Mouse (Mus musculus): ENCODE data around the gene Hcn1. TPM values are rescaled to one million over a fixed set of nuclear protein-coding genes. Genes with fewer than 3 reads are reported as not detected.

Gene Hcn1
- polyA plus RNA-seq (2014; fragmentation: Nextera tagmentation; extraction: Ambion mirVana), result 0.03 and 0.04 TPM in 2 replicates

GRCm38 (mm10) chr13:117602181-117602580, at the start of gene Hcn1:
TSS of gene Hcn1 (plus strand) at chr13:117602320.
- WGBS, result 1% methylated on average over 35 of the region's 45 CpGs
- no peak within 1 kb of the TSS for H3K9ac ChIP-seq (ENCODE audit: low read depth, low read length)
- peak within 1 kb of the TSS; percentile 56 for H3K4me3 ChIP-seq (ENCODE audit: low read depth, low read length)
- peak; percentile 92 for ATAC-seq (replicated peaks; ENCODE audit: low FRiP score)
- peak; percentile 56 for DNase-seq (ENCODE audit: low spot score)
- no peaks in the 10 kb centered on the region for H3K36me3 ChIP-seq (ENCODE audit: control insufficient read depth, insufficient read depth, low read length)
- peaks cover 21% of the 10 kb centered on the region for H3K27me3 ChIP-seq (replicated peaks; ENCODE audit: control insufficient read depth, insufficient read depth, low read length)
- peak within 1 kb of the TSS; percentile 74 for H3K4me2 ChIP-seq
- no peaks in the 10 kb centered on the region for H3K4me1 ChIP-seq (replicated peaks; ENCODE audit: control insufficient read depth, insufficient read depth, low read length)
- no peaks in the 10 kb centered on the region for H3K9me3 ChIP-seq (ENCODE audit: control insufficient read depth, low read length)
- no peak within 1 kb of the TSS for H3K27ac ChIP-seq (ENCODE audit: low read depth, low read length)

- Histone ChIP-seq H3K4me2 (no peak overlapping the region), H3K27ac (ENCODE audit: low read depth, low read length) (no peak overlapping the region), H3K27me3 (replicated peaks; ENCODE audit: control insufficient read depth, insufficient read depth, low read length) (no peaks in the 10 kb centered on the region), H3K4me3 (ENCODE audit: low read depth, low read length) (no peak overlapping the region), H3K36me3 (ENCODE audit: control insufficient read depth, insufficient read depth, low read length) (no peaks in the 10 kb centered on the region), H3K4me1 (replicated peaks; ENCODE audit: control insufficient read depth, insufficient read depth, low read length) (no peaks in the 10 kb centered on the region), H3K9ac (ENCODE audit: low read depth, low read length) (no peak overlapping the region), H3K9me3 (ENCODE audit: control insufficient read depth, low read length) (no peaks in the 10 kb centered on the region)
- 71% methylated on average over 8 of the region's 8 CpGs for WGBS
- ATAC-seq (replicated peaks; ENCODE audit: low FRiP score) (no peak), DNase-seq (ENCODE audit: low spot score) (no peak)
These were observed 34.9 kb upstream of the Hcn1 start for GRCm38 (mm10) chr13:117567251-117567650.

DNA sequence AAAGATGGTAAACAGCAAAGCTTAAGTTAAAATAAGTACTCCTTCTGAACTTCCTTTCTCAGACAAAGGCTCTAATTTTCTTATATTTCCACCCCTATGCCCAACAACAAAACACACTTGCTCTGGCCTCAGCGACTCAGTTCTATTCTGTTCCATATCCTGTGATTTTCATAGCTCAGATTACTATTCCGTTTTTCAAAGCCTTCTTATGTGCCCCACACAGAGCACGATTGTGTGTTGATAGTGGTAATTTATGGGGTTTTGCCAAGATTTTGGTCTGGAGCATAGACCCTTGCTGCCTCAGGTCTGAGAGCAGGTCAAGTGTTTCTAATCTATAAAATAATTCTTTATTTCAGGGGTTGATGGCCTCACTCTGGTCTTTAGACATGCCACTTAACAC, 30.4 kb upstream of the Hcn1 start:
- no peaks in the 10 kb centered on the region for H3K27me3 ChIP-seq (replicated peaks; ENCODE audit: control insufficient read depth, insufficient read depth, low read length)
- H3K4me2 ChIP-seq, result no peak overlapping the region
- ATAC-seq (replicated peaks; ENCODE audit: low FRiP score), result no peak
- no peak overlapping the region for H3K4me3 ChIP-seq (ENCODE audit: low read depth, low read length)
- H3K4me1 ChIP-seq (replicated peaks; ENCODE audit: control insufficient read depth, insufficient read depth, low read length), result no peaks in the 10 kb centered on the region
- H3K27ac ChIP-seq (ENCODE audit: low read depth, low read length), result no peak overlapping the region
- DNase-seq (ENCODE audit: low spot score), result no peak
- no peaks in the 10 kb centered on the region for H3K36me3 ChIP-seq (ENCODE audit: control insufficient read depth, insufficient read depth, low read length)
- 0 out of 2 replicates have a peak, but pooled peaks cover 2% of the 10 kb centered on the region for H3K9me3 ChIP-seq (ENCODE audit: control insufficient read depth, low read length)
- H3K9ac ChIP-seq (ENCODE audit: low read depth, low read length), result no peak overlapping the region
- 64% methylated on average over 3 of the region's 3 CpGs for WGBS

GRCm38 (mm10) chr13:117594494-117595182, 7.5 kb upstream of the Hcn1 start:
- H3K27me3 ChIP-seq (replicated peaks; ENCODE audit: control insufficient read depth, insufficient read depth, low read length), result no peaks in the 10 kb centered on the region
- DNase-seq (ENCODE audit: low spot score), result no peak
- H3K9ac ChIP-seq (ENCODE audit: low read depth, low read length), result no peak overlapping the region
- no peak overlapping the region for H3K4me3 ChIP-seq (ENCODE audit: low read depth, low read length)
- 71% methylated on average over 10 of the region's 10 CpGs for WGBS
- no peak overlapping the region for H3K4me2 ChIP-seq
- no peak overlapping the region for H3K27ac ChIP-seq (ENCODE audit: low read depth, low read length)
- no peak for ATAC-seq (replicated peaks; ENCODE audit: low FRiP score)
- H3K9me3 ChIP-seq (ENCODE audit: control insufficient read depth, low read length), result no peaks in the 10 kb centered on the region
- H3K4me1 ChIP-seq (replicated peaks; ENCODE audit: control insufficient read depth, insufficient read depth, low read length), result no peaks in the 10 kb centered on the region
- no peaks in the 10 kb centered on the region for H3K36me3 ChIP-seq (ENCODE audit: control insufficient read depth, insufficient read depth, low read length)

DNA sequence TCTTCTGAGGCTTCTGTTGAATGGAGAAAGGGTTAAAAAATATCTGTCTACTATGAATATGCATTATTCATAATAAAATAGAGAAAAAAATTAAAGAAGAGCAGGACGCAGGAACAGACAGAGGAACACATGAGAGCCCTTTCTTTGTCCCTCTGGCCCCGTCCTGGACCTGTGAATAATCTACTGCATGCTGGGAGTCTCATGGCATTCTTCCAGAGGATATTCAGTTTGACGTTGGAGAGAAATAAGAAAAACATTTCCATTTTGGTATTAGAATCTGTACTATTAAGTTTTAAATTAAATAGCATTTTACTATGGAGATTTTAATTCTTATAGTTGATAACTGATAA, 7.0 kb upstream of the Hcn1 start:
- no peaks in the 10 kb centered on the region for H3K27me3 ChIP-seq (replicated peaks; ENCODE audit: control insufficient read depth, insufficient read depth, low read length)
- ATAC-seq (replicated peaks; ENCODE audit: low FRiP score) (no peak), DNase-seq (ENCODE audit: low spot score) (no peak)
- H3K4me1 ChIP-seq (replicated peaks; ENCODE audit: control insufficient read depth, insufficient read depth, low read length), result no peaks in the 10 kb centered on the region
- H3K4me2 ChIP-seq, result no peak overlapping the region
- H3K4me3 ChIP-seq (ENCODE audit: low read depth, low read length), result no peak overlapping the region
- WGBS, result 61% methylated on average over 3 of the region's 3 CpGs
- H3K9me3 ChIP-seq (ENCODE audit: control insufficient read depth, low read length), result no peaks in the 10 kb centered on the region
- H3K27ac ChIP-seq (ENCODE audit: low read depth, low read length), result no peak overlapping the region
- no peaks in the 10 kb centered on the region for H3K36me3 ChIP-seq (ENCODE audit: control insufficient read depth, insufficient read depth, low read length)
- no peak overlapping the region for H3K9ac ChIP-seq (ENCODE audit: low read depth, low read length)

DNA sequence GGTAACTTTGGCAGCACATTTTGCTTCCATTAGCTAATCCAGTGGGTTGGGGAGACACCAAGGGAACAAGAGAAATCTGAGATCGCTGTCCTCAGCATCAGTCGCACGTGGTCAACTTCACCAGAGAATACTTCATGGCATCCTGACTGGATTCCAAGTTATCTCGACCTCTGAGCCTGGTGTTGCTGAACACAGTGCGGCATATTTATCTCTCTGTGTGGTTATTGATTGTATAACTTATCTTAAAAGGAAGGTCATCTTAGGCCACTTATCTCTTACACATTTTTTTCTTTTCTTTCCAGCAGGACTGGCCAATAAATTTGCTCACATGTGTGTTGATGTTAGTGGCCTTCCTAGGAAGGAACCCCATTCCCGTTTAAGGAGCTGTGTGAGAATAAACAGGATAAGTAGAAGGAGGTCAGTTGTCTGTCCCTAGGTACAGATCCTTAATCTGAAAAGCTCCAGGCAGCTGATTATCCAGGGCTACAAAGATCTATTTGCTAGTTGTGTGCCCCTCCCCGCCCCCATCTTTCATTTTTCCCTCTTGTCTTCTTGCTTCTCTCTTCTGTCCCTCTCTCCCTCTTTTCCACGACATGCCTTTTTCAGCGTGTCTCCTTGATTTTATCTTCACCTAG, 672 bp upstream of the Hcn1 start:
- no peak overlapping the region for H3K4me3 ChIP-seq (ENCODE audit: low read depth, low read length)
- H3K9ac ChIP-seq (ENCODE audit: low read depth, low read length), result no peak overlapping the region
- peaks cover 21% of the 10 kb centered on the region for H3K27me3 ChIP-seq (replicated peaks; ENCODE audit: control insufficient read depth, insufficient read depth, low read length)
- DNase-seq (ENCODE audit: low spot score), result no peak
- no peaks in the 10 kb centered on the region for H3K36me3 ChIP-seq (ENCODE audit: control insufficient read depth, insufficient read depth, low read length)
- no peak for ATAC-seq (replicated peaks; ENCODE audit: low FRiP score)
- no peaks in the 10 kb centered on the region for H3K4me1 ChIP-seq (replicated peaks; ENCODE audit: control insufficient read depth, insufficient read depth, low read length)
- H3K9me3 ChIP-seq (ENCODE audit: control insufficient read depth, low read length), result no peaks in the 10 kb centered on the region
- no peak overlapping the region for H3K27ac ChIP-seq (ENCODE audit: low read depth, low read length)
- 37% methylated on average over 9 of the region's 9 CpGs for WGBS
- no peak overlapping the region; the same call in 1 of the 2 replicates for H3K4me2 ChIP-seq

DNA sequence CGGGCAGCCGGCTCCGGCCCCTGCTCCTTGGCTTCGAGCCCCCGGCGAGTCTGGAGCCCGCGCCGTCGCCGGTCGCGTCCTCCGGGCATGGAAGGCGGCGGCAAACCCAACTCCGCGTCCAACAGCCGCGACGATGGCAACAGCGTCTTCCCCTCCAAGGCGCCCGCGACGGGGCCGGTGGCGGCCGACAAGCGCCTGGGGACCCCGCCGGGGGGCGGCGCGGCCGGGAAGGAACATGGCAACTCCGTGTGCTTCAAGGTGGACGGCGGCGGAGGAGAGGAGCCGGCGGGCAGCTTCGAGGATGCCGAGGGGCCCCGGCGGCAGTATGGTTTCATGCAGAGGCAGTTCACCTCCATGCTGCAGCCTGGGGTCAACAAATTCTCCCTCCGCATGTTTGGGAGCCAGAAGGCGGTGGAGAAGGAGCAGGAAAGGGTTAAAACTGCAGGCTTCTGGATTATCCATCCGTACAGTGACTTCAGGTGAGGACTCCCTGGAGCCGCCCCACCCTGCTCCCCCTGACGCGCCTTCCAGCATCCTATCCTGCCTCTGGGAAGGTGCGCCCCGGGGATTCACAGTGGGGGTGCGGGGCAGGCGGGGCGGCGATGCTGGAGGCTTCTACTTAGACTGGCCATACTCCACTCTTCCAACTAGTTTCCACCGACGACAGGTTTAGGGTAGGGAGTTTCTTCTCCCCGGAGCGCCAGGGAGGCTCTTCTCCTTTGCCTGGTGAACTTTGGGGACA, 668 bp downstream of the Hcn1 start:
- Histone ChIP-seq H3K9me3 (ENCODE audit: control insufficient read depth, low read length) (no peaks in the 10 kb centered on the region), H3K4me2 (peak overlapping the region; percentile 74), H3K9ac (ENCODE audit: low read depth, low read length) (no peak overlapping the region), H3K4me3 (ENCODE audit: low read depth, low read length) (peak overlapping the region; percentile 56), H3K27me3 (replicated peaks; ENCODE audit: control insufficient read depth, insufficient read depth, low read length) (peaks cover 21% of the 10 kb centered on the region), H3K4me1 (replicated peaks; ENCODE audit: control insufficient read depth, insufficient read depth, low read length) (no peaks in the 10 kb centered on the region), H3K36me3 (ENCODE audit: control insufficient read depth, insufficient read depth, low read length) (no peaks in the 10 kb centered on the region), H3K27ac (ENCODE audit: low read depth, low read length) (no peak overlapping the region)
- 2% methylated on average over 48 of the region's 62 CpGs for WGBS
- peak; percentile 43 for ATAC-seq (replicated peaks; ENCODE audit: low FRiP score)
- no peak for DNase-seq (ENCODE audit: low spot score)

DNA sequence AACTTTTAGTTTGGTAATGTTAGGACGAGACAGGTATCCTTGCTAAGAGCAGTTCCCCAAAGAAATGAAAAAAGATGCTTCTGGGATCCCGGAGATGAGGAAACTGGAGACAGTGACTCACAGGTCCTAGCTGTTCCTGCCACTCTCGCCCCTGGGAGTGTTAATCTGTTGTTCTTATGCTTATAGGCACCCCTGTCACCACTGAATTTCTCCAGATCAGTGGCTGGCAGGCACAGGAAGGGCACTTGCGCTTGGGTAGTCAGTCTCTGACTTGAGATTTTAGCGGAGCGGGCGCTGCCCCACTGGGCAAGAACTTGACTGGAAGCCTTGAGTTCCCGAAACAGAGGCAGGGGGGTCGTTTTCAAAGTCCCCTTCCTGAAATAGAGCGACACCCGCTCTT, 1.3 kb downstream of the Hcn1 start:
- H3K27me3 ChIP-seq (replicated peaks; ENCODE audit: control insufficient read depth, insufficient read depth, low read length), result peaks cover 21% of the 10 kb centered on the region
- DNase-seq (ENCODE audit: low spot score), result no peak
- ATAC-seq (replicated peaks; ENCODE audit: low FRiP score), result no peak
- no peak overlapping the region for H3K4me3 ChIP-seq (ENCODE audit: low read depth, low read length)
- no peak overlapping the region for H3K4me2 ChIP-seq
- H3K9ac ChIP-seq (ENCODE audit: low read depth, low read length), result no peak overlapping the region
- no peaks in the 10 kb centered on the region for H3K9me3 ChIP-seq (ENCODE audit: control insufficient read depth, low read length)
- 27% methylated on average over 11 of the region's 11 CpGs for WGBS
- H3K27ac ChIP-seq (ENCODE audit: low read depth, low read length), result no peak overlapping the region
- H3K36me3 ChIP-seq (ENCODE audit: control insufficient read depth, insufficient read depth, low read length), result no peaks in the 10 kb centered on the region
- no peaks in the 10 kb centered on the region for H3K4me1 ChIP-seq (replicated peaks; ENCODE audit: control insufficient read depth, insufficient read depth, low read length)

All from liver, embryonic 11.5 days (tissue).